Mouse (Mus musculus) neural tube, embryonic 14.5 days (tissue): ENCODE measurements at regions not wholly inside any gene's neighbourhood (a gene's known extent, or its start where the extent isn't known, plus 50 kb on each side); places are given as distances from the start of the nearest gene placed in this dataset.
A peak's percentile ranks its signal among the peaks of the same experiment; 100 is the strongest.
"Not testable (repeated sequence)": the region's sequence is repeated elsewhere in the genome, so short reads cannot be mapped to it uniquely, and the experiment has no call there.

Experiments
- ATAC-seq: fragments of 200-750 bp; cut with Nextera tagmentation; 2 replicates; pipeline ENCODE4 v1.8.0; 2017; ENCODE audit warnings: low read depth, mild to moderate bottlenecking, moderate TSS enrichment, moderate library complexity
- H3K27ac ChIP-seq: fragments of 300-500 bp; sonication (generic); 2 replicates; pipeline ENCODE4 v1.5.1; 2014; ENCODE audit warnings: low read depth, mild to moderate bottlenecking, control low read depth, low read length, moderate library complexity, mixed read lengths
- H3K27me3 ChIP-seq: fragments of 300-500 bp; sonication (generic); 2 replicates; pipeline ENCODE4 v1.6.1; 2014; ENCODE audit warnings: low read length; ENCODE audit not compliant: control insufficient read depth, insufficient read depth
- H3K36me3 ChIP-seq: fragments of 300-500 bp; sonication (generic); 2 replicates; pipeline ENCODE4 v1.6.1; 2014; ENCODE audit warnings: low read length, mixed read lengths; ENCODE audit not compliant: control insufficient read depth, insufficient read depth
- H3K4me1 ChIP-seq: fragments of 300-500 bp; sonication (generic); 2 replicates; pipeline ENCODE4 v1.6.1; 2014; ENCODE audit warnings: low read length; ENCODE audit not compliant: control insufficient read depth, insufficient read depth
- H3K4me2 ChIP-seq: fragments of 300-500 bp; sonication (generic); 2 replicates; pipeline ENCODE4 v1.6.1; 2014; ENCODE audit warnings: mild to moderate bottlenecking, low read depth, low read length, control low read depth
- H3K4me3 ChIP-seq: fragments of 300-500 bp; sonication (generic); 2 replicates; pipeline ENCODE4 v1.5.1; 2014; ENCODE audit warnings: low read depth, low read length, control low read depth, mixed read lengths
- H3K9ac ChIP-seq: fragments of 300-500 bp; sonication (generic); replicated peaks from 2 replicates; pipeline ENCODE4 v1.6.1; 2014; ENCODE audit warnings: low read depth, mild to moderate bottlenecking, control low read depth, low read length, mixed read lengths
- H3K9me3 ChIP-seq: fragments of 300-500 bp; sonication (generic); 2 replicates; pipeline ENCODE4 v1.6.1; 2016; ENCODE audit warnings: low read length; ENCODE audit not compliant: control insufficient read depth
- WGBS: fragments of 180-500 bp; shearing (Covaris S2); extraction: QIAGEN DNeasy Blood & Tissue Kit; methylation state at CpG from one replicate; pipeline ENCODE4 v1.1.7; 2014; 5-methylcytosine and 5-hydroxymethylcytosine counted together

DNA sequence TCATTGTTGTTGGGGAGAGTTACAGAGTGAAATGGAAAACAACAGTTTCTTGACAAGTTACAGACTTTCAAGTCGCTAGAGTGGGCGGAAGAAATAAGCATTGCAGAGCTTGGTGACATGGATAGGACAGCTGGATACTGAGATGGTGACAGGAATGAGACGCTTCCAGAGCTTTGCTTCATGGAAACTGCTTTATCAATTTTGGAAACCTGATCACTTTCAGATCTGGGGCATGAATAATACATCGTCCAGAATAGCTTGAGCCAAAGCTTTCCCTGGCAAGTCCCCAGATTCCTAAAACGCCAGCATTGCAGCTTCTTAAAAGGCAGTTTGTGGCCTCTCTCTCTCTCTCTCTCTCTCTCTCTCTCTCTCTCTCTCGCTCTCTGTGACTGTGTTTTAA, 207.9 kb upstream of the Pex5l start:
- WGBS, result 76% methylated on average over 6 of the region's 6 CpGs
- Histone ChIP-seq H3K4me1 (no peaks in the 10 kb centered on the region), H3K9ac (no peak overlapping the region), H3K4me3 (no peak overlapping the region), H3K27ac (no peak overlapping the region), H3K36me3 (no peaks in the 10 kb centered on the region), H3K9me3 (no peaks in the 10 kb centered on the region), H3K27me3 (no peaks in the 10 kb centered on the region), H3K4me2 (no peak overlapping the region)
- ATAC-seq, result no peak

DNA sequence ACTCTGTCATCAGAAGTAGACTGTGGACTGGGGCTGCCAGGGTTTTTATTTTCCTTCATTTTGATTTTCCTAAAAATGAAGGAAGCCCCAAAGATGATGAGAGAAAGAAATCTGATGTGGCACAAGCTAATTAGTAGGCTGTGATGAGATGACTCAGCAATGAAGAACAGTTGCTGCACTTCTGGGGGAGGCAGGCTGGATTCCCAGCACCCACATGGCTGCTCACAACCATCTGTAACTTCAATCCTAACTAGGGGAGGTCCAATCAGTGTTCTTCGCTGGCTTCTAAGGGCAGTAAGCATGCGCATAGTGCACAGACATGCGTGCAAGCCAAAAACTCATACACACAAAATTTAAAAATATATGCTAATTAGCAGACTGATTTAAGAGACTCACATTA, 191.0 kb upstream of the Pex5l start:
- ATAC-seq, result no peak
- Histone ChIP-seq H3K4me2 (no peak overlapping the region), H3K27me3 (no peaks in the 10 kb centered on the region), H3K4me3 (no peak overlapping the region), H3K9me3 (no peaks in the 10 kb centered on the region), H3K9ac (no peak overlapping the region), H3K27ac (no peak overlapping the region), H3K4me1 (no peaks in the 10 kb centered on the region), H3K36me3 (no peaks in the 10 kb centered on the region)
- WGBS, result 86% methylated on average over 3 of the region's 3 CpGs

- 91% methylated on average over 1 of the region's 1 CpGs for WGBS
These were observed 174.6 kb upstream of the Pex5l start for GRCm38 (mm10) chr3:33317691-33318090.

GRCm38 (mm10) chr3:33312230-33312825, 169.3 kb upstream of the Pex5l start:
- peak; percentile 70; the same call in 1 of the 2 replicates for ATAC-seq
- Histone ChIP-seq H3K4me1 (no peaks in the 10 kb centered on the region), H3K27ac (no peak overlapping the region), H3K27me3 (no peaks in the 10 kb centered on the region), H3K9me3 (no peaks in the 10 kb centered on the region), H3K4me2 (no peak overlapping the region), H3K36me3 (no peaks in the 10 kb centered on the region), H3K9ac (no peak overlapping the region), H3K4me3 (no peak overlapping the region)
- 76% methylated on average over 3 of the region's 3 CpGs for WGBS

More at GRCm38 (mm10) chr3:33317691-33318090, 174.6 kb upstream of the Pex5l start:
- not testable (repeated sequence) for H3K4me2 ChIP-seq, H3K9ac ChIP-seq, H3K4me1 ChIP-seq, H3K27me3 ChIP-seq, H3K4me3 ChIP-seq, H3K36me3 ChIP-seq, H3K27ac ChIP-seq, ATAC-seq, H3K9me3 ChIP-seq

DNA sequence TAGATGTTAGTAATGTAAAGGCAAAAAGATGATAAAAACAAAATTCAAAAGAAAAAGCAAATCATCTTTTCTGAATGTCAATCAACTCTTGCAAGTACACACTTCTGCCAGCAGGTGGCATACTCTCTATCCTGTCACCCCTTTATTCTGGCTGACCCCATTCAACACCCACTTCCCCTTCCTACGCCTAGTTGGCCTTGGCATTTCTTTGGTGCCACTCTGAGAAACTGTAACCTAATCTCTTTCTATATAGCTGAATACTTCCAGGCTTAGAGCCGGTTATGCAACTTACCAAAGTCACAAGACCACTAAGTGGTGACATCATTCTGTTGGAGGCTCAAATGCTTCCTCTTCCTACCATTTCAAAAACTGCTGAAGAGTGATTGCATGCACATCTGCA, 165.2 kb upstream of the Pex5l start:
- H3K36me3 ChIP-seq, result no peaks in the 10 kb centered on the region
- H3K4me3 ChIP-seq, result no peak overlapping the region
- no peak overlapping the region for H3K4me2 ChIP-seq
- peak; percentile 60; the same call in 1 of the 2 replicates for ATAC-seq
- no peak overlapping the region for H3K9ac ChIP-seq
- no peaks in the 10 kb centered on the region for H3K4me1 ChIP-seq
- H3K9me3 ChIP-seq, result no peaks in the 10 kb centered on the region
- WGBS, result 44% methylated on average over 2 of the region's 2 CpGs
- H3K27ac ChIP-seq, result no peak overlapping the region
- H3K27me3 ChIP-seq, result no peaks in the 10 kb centered on the region

DNA sequence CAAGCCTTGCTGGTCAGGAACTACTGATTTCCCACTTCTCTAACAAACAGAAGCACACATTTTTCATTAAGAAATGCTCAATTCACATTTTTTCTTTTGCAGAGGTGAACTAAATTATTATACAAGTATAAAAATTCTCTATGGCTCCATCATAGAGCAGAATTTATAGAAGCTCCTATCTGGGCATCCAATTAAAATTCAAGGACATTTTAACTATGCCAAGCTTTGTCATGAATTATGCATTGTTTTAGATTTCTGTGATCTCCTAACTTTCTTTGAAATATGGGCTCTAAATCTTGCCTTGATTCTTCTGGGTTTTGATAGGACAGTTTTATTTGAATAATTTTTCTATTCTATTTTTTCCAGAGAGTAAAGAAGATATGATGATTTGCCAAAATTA, 163.1 kb upstream of the Pex5l start:
- H3K4me3 ChIP-seq, result no peak overlapping the region
- no peaks in the 10 kb centered on the region for H3K4me1 ChIP-seq
- no peaks in the 10 kb centered on the region for H3K9me3 ChIP-seq
- no peak overlapping the region for H3K9ac ChIP-seq
- no peak overlapping the region for H3K27ac ChIP-seq
- H3K4me2 ChIP-seq, result no peak overlapping the region
- H3K36me3 ChIP-seq, result no peaks in the 10 kb centered on the region
- no peak for ATAC-seq
- no peaks in the 10 kb centered on the region for H3K27me3 ChIP-seq

GRCm38 (mm10) chr3:33305756-33306155, 162.7 kb upstream of the Pex5l start:
- WGBS, result 77% methylated on average over 2 of the region's 2 CpGs
- no peaks in the 10 kb centered on the region for H3K27me3 ChIP-seq
- no peak for ATAC-seq

GRCm38 (mm10) chr3:33262797-33263196, 119.8 kb upstream of the Pex5l start:
- Histone ChIP-seq H3K36me3 (no peaks in the 10 kb centered on the region), H3K9ac (no peak overlapping the region), H3K27ac (no peak overlapping the region), H3K27me3 (no peaks in the 10 kb centered on the region), H3K4me3 (no peak overlapping the region), H3K9me3 (no peaks in the 10 kb centered on the region), H3K4me2 (no peak overlapping the region), H3K4me1 (no peaks in the 10 kb centered on the region)
- no peak for ATAC-seq
- 69% methylated on average over 2 of the region's 2 CpGs for WGBS

More at GRCm38 (mm10) chr3:33305756-33306155, 162.7 kb upstream of the Pex5l start:
- no peaks in the 10 kb centered on the region for H3K4me1 ChIP-seq
- H3K9ac ChIP-seq, result no peak overlapping the region
- no peaks in the 10 kb centered on the region for H3K36me3 ChIP-seq
- no peaks in the 10 kb centered on the region for H3K9me3 ChIP-seq
- H3K4me2 ChIP-seq, result no peak overlapping the region
- no peak overlapping the region for H3K27ac ChIP-seq
- H3K4me3 ChIP-seq, result no peak overlapping the region

GRCm38 (mm10) chr3:33219271-33220065, 76.4 kb upstream of the Pex5l start:
- Histone ChIP-seq H3K4me1 (no peaks in the 10 kb centered on the region), H3K27ac (peak overlapping the region; percentile 12; the same call in 1 of the 2 replicates), H3K9me3 (no peaks in the 10 kb centered on the region), H3K9ac (no peak overlapping the region), H3K36me3 (no peaks in the 10 kb centered on the region), H3K4me3 (no peak overlapping the region), H3K4me2 (no peak overlapping the region), H3K27me3 (no peaks in the 10 kb centered on the region)
- ATAC-seq, result 0 out of 2 replicates have a peak, but pooled peaks have one; percentile 20
- 46% methylated on average over 2 of the region's 2 CpGs for WGBS
